Mouse (Mus musculus) bone marrow, adult 2 months (tissue): ENCODE measurements around the gene Adcy9.

ENCODE experiments used
- CTCF ChIP-seq: fragments of 200-500 bp; IDR thresholded peaks from 2 replicates; pipeline ENCODE4 v1.5.1; 2011; ENCODE audit warnings: low read length, control low read depth; ENCODE audit not compliant: control insufficient read depth, insufficient read depth
- POLR2A ChIP-seq: fragments of 200-500 bp; IDR thresholded peaks from 2 replicates; pipeline ENCODE4 v1.6.1; 2011; ENCODE audit warnings: low read depth, mild to moderate bottlenecking, control low read depth, low read length, borderline replicate concordance; ENCODE audit not compliant: control insufficient read depth

GRCm38 (mm10) chr16:4406706-4407105, 13.6 kb downstream of the Adcy9 start:
- TF ChIP-seq CTCF (no peak), POLR2A (no peak)
